Comparison of ENCODE assay signal across 22 mouse cellular contexts in the genomic region with DNA sequence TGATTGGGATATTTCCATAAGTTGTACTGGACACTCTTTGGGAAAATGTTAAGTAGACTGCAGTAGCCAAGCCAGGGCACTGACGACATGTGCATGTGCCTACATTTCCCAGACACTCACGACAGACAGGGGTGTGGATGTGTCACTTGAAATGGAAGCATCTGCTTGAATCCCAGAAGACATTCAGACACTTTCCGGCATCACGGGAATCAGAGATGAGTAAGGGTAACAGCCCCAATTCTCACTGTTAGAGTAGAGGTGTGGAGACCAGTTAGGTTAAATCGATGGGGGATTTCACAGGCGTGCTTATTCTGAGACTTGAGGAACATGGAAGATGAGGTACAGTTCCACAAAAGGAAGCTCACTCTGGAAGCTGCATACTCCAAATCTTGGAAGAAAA.
DNase-seq lines count a peak whose midpoint lies in the region; ATAC-seq and TF ChIP-seq lines count a peak whose summit lies in the region.
"Had no signal": no experiment of that assay in that cellular context is flagged by ENCODE, and none has a peak within 500 bp of the region (broad histone marks: within the 10 kb centered on the region; RNA-seq: fewer than 3 reads in every experiment).

No protein-coding gene starts in this region.

- intact Hi-C loops in gastrocnemius, adult 2 months (cut with DNase I) = no loop called here
- intact Hi-C loops in gastrocnemius, postnatal 36 days (cut with DNase I) = no loop called here

- H3K4me3 ChIP-seq in forebrain, postnatal 0 days (ENCODE audit: low read depth, low read length) = no peak overlapping the region
- H3K4me3 ChIP-seq in forebrain, embryonic 15.5 days = no peak overlapping the region
- H3K4me3 ChIP-seq in gastrocnemius, adult 2 months = no peak overlapping the region
- H3K4me3 ChIP-seq in layer of hippocampus, adult 2 months = no peak overlapping the region
- H3K4me3 ChIP-seq: embryonic facial prominence, embryonic 13.5 days; embryonic facial prominence, embryonic 15.5 days; erythroblast, embryonic 14.5 days; forebrain, embryonic 10.5 days; forebrain, embryonic 13.5 days had no signal

- H3K9me3 ChIP-seq in forebrain, postnatal 0 days (ENCODE audit: low read length) = no peaks in the 10 kb centered on the region
- H3K9me3 ChIP-seq in forebrain, embryonic 15.5 days = no peaks in the 10 kb centered on the region
- H3K9me3 ChIP-seq: embryonic facial prominence, embryonic 13.5 days; embryonic facial prominence, embryonic 15.5 days; forebrain, embryonic 10.5 days; forebrain, embryonic 13.5 days had no signal

- no peak overlapping the region for H3K9ac ChIP-seq in forebrain, postnatal 0 days
- H3K9ac ChIP-seq in forebrain, embryonic 15.5 days (replicated peaks) = no peak overlapping the region
- H3K9ac ChIP-seq: embryonic facial prominence, embryonic 13.5 days; embryonic facial prominence, embryonic 15.5 days; forebrain, embryonic 13.5 days had no signal

- TF ChIP-seq CTCF in forebrain, postnatal 0 days (IDR thresholded peaks at IDR 0.05; ENCODE audit: low read depth) = no peak
- no peak for TF ChIP-seq CTCF in gastrocnemius, adult 2 months (IDR thresholded peaks at IDR 0.05)
- no peak for TF ChIP-seq CTCF in layer of hippocampus, adult 2 months (conservative IDR thresholded peaks at IDR 0.05)

- peak overlapping the region; percentile 66; the same call in 1 of the 2 replicates for H3K27ac ChIP-seq in forebrain, postnatal 0 days (ENCODE audit: low read depth, low read length)
- no peak overlapping the region for H3K27ac ChIP-seq in forebrain, embryonic 15.5 days (replicated peaks)
- H3K27ac ChIP-seq in gastrocnemius, adult 2 months = peak overlapping the region; percentile 61; the same call in 1 of the 2 replicates
- H3K27ac ChIP-seq in layer of hippocampus, adult 2 months = peak overlapping the region; percentile 58
- H3K27ac ChIP-seq: embryonic facial prominence, embryonic 13.5 days; embryonic facial prominence, embryonic 15.5 days; forebrain, embryonic 10.5 days; forebrain, embryonic 13.5 days had no signal

- DNase-seq in forebrain, postnatal 0 days = no peak
- no peak for DNase-seq in gastrocnemius, adult 2 months
- DNase-seq in gastrocnemius, postnatal 36 days = no peak
- DNase-seq in layer of hippocampus, adult 2 months (ENCODE audit: low spot score in 2 of 2) = no peak
- DNase-seq in layer of hippocampus, postnatal 14 days (ENCODE audit: low spot score in 2 of 2) = no peak
- DNase-seq in brain, adult 2 months (ENCODE audit: low read depth, low spot score) = peak; percentile 55
- no peak for DNase-seq in cerebellum, postnatal 4 days (ENCODE audit: low spot score in 2 of 2)
- DNase-seq: adrenal gland, adult 2 months; adrenal gland, postnatal 10 days; adrenal gland, postnatal 25 days; cerebellum, adult 11-12 months; cerebellum, adult 2 months; cerebellum, adult 9-10 months; cerebellum, postnatal 10 days; cerebellum, postnatal 25 days; embryo, embryonic 11 days had no signal

- H3K4me2 ChIP-seq in forebrain, postnatal 0 days (ENCODE audit: low read depth) = no peak overlapping the region
- no peak overlapping the region for H3K4me2 ChIP-seq in forebrain, embryonic 15.5 days (replicated peaks)
- H3K4me2 ChIP-seq: embryonic facial prominence, embryonic 13.5 days; embryonic facial prominence, embryonic 15.5 days; forebrain, embryonic 13.5 days had no signal

- no peak for ATAC-seq in forebrain, postnatal 0 days
- ATAC-seq in forebrain, embryonic 15.5 days (replicated peaks) = no peak

- H3K4me1 ChIP-seq in forebrain, postnatal 0 days (ENCODE audit: insufficient read depth) = peaks cover 2% of the 10 kb centered on the region; the same call in 1 of the 2 replicates
- H3K4me1 ChIP-seq in forebrain, embryonic 15.5 days = peaks cover 9% of the 10 kb centered on the region
- H3K4me1 ChIP-seq: embryonic facial prominence, embryonic 15.5 days; forebrain, embryonic 10.5 days; forebrain, embryonic 13.5 days had no signal

- H3K36me3 ChIP-seq in forebrain, postnatal 0 days (ENCODE audit: insufficient read depth) = no peaks in the 10 kb centered on the region
- H3K36me3 ChIP-seq in forebrain, embryonic 15.5 days = no peaks in the 10 kb centered on the region
- H3K36me3 ChIP-seq: embryonic facial prominence, embryonic 13.5 days; embryonic facial prominence, embryonic 15.5 days; forebrain, embryonic 10.5 days had no signal

- no peaks in the 10 kb centered on the region for H3K27me3 ChIP-seq in forebrain, postnatal 0 days (ENCODE audit: insufficient read depth, low read length)
- H3K27me3 ChIP-seq in forebrain, embryonic 15.5 days = no peaks in the 10 kb centered on the region
- H3K27me3 ChIP-seq: embryonic facial prominence, embryonic 13.5 days; embryonic facial prominence, embryonic 15.5 days; forebrain, embryonic 13.5 days had no signal

- 86% methylated on average over 6 of the region's 6 CpGs for WGBS in forebrain, postnatal 0 days
- WGBS in forebrain, embryonic 15.5 days = 91% methylated on average over 6 of the region's 6 CpGs
